Mouse (Mus musculus): ENCODE results near the gene Zfp568.

The Zfp568 gene

DNA sequence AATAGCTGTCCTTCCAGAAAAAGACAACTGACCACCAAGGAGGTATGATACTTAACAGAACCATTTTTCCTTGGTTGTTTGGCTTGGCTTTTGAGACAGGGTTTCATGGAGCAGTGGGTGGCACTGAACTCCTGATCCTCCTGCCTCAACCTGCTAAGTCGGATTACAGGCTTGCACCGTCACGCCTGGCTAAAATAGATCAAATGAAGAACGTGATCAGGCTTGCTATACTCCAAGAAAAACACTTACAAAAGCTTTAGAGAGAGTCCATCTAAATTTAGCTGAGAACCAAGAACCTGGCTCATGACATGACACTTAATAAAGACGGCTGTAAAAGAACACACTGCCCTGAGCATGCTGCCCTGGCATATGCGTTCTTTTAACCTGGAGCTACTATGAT, 76.6 kb downstream of the Zfp568 start:
- DNase-seq: no peak

DNA sequence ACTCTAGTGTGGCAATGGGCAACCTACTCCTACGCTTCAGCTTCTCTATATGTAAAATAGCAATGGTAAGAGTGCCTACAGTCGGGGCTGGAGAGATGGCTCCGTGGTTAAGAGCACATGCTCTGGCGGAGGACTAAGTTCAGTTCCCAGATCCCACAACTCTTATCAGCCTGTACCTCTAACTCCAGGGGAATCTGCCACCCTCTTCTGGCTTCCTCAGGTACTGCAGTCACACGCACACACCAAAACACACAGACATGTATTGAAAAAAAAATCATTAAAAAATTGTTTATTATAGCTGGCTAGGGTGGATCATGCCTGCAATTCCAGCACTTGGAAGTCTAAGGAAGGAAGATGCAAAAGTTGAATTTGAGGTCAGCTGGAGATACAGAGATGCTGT, 78.7 kb downstream of the Zfp568 start:
- DNase-seq: no peak

- no peak for DNase-seq
These were observed 80.9 kb downstream of the Zfp568 start for GRCm38 (mm10) chr7:30064622-30065021.

DNA sequence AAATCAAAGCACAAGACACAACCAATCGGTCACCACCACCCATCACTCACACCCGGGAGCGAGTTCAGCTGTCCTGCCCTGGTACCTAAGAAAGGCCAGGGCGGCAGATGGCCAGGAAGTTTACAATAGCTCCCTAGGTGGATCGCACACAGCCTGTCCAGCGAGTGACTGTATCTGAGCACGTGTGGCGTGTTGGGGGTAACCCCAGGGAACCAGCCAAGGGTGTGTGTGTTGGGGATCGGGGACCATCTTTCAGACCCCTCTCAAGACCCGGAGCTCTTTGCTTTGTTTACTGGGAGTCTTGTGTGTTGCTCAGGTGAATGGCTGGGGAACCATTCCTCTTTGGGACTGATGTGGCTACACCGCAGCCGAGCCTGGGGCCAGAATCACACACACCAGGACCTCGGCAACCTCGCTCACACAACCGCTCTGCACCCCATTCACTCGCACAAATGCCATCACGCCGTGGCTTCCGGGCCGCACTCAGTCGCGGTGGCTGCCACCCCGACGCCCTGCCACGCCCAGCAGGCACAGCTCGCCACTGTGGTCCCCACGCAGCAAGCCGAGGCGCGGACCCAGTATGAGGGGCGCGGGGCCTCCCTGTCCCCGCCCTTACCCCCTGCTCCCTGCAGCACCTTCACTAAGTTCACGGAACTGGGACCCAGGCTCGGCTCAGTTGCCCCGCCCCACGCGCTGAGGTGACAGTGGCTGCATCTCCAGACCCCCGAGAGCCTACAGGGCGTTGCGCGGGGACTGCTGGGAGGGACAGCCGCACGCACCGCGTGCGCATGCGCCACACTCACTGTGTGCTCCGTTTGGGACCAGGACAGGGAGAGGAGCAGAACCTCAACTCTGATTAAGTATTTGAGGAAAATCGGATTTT, 88.6 kb downstream of the Zfp568 start, which contains the start of gene Zfp82:
Gene Zfp82, minus strand, starts transcription at position 755 of the 883 bp plus-strand sequence.
- peak; percentile 86 to 89 for DNase-seq

All from cerebellum, postnatal 36 days (tissue).